Mouse (Mus musculus) activated CD4-positive, CD25-positive, alpha-beta regulatory T cell (primary cell): Measurements from ENCODE around the gene Dmtf1. TPM values are rescaled to one million over a fixed set of nuclear protein-coding genes. Genes with fewer than 3 reads are reported as not detected.

ENCODE experiments used
- polyA plus RNA-seq, 2 experiments: library from polyadenylated mRNA; unstranded; fragments of 100-300 nt; shearing (Covaris generic); gene quantifications; one replicate each; pipeline ENCODE4 v1.2.1; 2017

Gene Dmtf1
- polyA plus RNA-seq = 10 to 100 TPM; 59.4 to 66.6 TPM

DNA sequence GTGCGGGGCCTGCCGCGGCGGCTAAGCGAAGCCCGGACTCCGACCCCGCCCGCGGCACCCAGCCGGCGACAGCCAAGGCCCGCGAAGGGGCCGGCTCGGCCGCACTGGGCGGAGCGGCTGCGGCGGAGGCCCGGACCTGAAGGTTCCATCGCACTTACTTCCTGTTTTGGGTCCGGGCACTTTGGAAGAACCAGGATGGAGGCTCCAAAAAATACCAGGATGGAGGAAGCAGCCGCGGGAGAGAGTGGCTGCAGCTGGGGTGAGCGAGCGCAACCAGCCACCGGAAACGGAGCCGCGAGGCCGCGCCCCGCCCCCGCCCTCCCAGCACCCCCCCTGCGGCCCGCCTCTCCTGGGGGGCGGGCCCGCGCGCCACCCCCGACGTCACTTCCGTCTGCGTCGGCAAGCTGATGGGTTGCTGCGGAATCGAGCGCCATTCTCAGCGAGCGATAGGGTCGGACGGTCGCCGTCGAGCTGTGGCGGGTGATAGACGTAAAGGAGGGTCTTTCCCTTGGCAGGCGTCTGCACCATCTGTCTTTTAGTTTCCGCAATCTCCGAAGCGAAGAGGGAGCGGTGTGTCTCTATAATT, at the start of gene Dmtf1:
Gene Dmtf1 (minus strand): TSS at position 321 of the 586 bp plus-strand sequence.

GRCm38 (mm10) chr5:9100207-9100848, 61.2 kb downstream of the Dmtf1 start, which contains the start of gene Tmem243:
Gene Tmem243 (plus strand): TSS chr5:9100668.

Other genes starting within 250 kb of the Dmtf1 start
- 10 to 100 TPM; 53.3 to 62.6 TPM for gene Crot, start 164.5 kb downstream of the Dmtf1 start, polyA plus RNA-seq
- 100 to 1,000 TPM; 108 to 119 TPM for gene Tmem243, start 61.1 kb downstream of the Dmtf1 start, polyA plus RNA-seq
- under 1 TPM; 0.05 to 0.17 TPM for gene 9330182L06Rik, start 104.3 kb upstream of the Dmtf1 start, polyA plus RNA-seq